Mouse (Mus musculus) gastrocnemius, postnatal 36 days (tissue): ENCODE measurements around the gene Cdkn2b. TPM values are rescaled to one million over a fixed set of nuclear protein-coding genes. Genes with fewer than 3 reads are reported as not detected.

Source experiments
- total RNA-seq, 2 experiments: library from RNA; stranded (reverse); gene quantifications; 2 replicates each; pipeline ENCODE4 v1.2.3; 2021

Cdkn2b gene
- total RNA-seq, 2 experiments from 2014 or later: 0.31 to 1.3 TPM

Other genes with a start within 250 kb of the Cdkn2b start
- 10 to 100 TPM; 13.4 to 14.7 TPM for gene Mtap, start 173.9 kb downstream of the Cdkn2b start, total RNA-seq
- gene Cdkn2a, start 16.4 kb downstream of the Cdkn2b start, total RNA-seq: not detected